Mouse (Mus musculus): ENCODE data around the gene Gstm5. TPM values are rescaled to one million over a fixed set of nuclear protein-coding genes. Genes with fewer than 3 reads are reported as not detected.

The Gstm5 gene
- polyA plus RNA-seq, 1 experiment from 2014 or later = 174 TPM

GRCm38 (mm10) chr3:107935888-107936287 is 40.3 kb downstream of the Gstm5 start:
- no peak overlapping the region for H3K27ac ChIP-seq (replicated peaks)
- H3K9me3 ChIP-seq (replicated peaks) = no peaks in the 10 kb centered on the region
- H3K4me1 ChIP-seq (replicated peaks) = peaks cover 14% of the 10 kb centered on the region
- H3K9ac ChIP-seq = no peak overlapping the region
- H3K4me3 ChIP-seq (replicated peaks) = no peak overlapping the region
- no peaks in the 10 kb centered on the region for H3K36me3 ChIP-seq (replicated peaks)
- H3K27me3 ChIP-seq = no peaks in the 10 kb centered on the region
- 16% methylated on average over 3 of the region's 3 CpGs for WGBS (ENCODE audit: insufficient replicate concordance)
- H3K4me2 ChIP-seq = no peak overlapping the region
- no peak for ATAC-seq (ENCODE audit: insufficient read depth)

DNA sequence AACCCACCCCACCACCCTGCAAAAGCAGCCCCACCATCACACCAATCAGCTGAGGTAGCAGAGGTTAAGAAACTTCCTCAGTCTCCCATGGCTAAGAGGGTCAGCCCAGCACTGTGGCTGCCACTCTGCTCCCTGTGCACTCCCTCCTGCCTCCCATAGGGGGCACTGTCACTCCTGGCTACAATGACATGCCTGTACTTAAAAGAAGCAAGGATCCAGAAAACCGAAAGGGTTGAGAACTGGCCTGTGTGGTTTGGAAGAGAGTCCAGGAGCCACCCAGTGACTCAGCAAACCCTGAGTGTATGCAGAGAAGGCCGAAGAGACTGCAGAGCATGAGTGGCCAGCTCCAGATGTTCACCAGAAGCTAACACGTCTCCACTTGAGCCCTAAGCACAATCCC is 43.8 kb downstream of the Gstm5 start:
- 13% methylated on average over 3 of the region's 3 CpGs for WGBS (ENCODE audit: insufficient replicate concordance)
- no peak overlapping the region for H3K4me2 ChIP-seq
- no peak overlapping the region for H3K27ac ChIP-seq (replicated peaks)
- H3K27me3 ChIP-seq = no peaks in the 10 kb centered on the region
- H3K4me3 ChIP-seq (replicated peaks) = no peak overlapping the region
- H3K4me1 ChIP-seq (replicated peaks) = peaks cover 5% of the 10 kb centered on the region; the same call in 1 of the 2 replicates
- no peak for ATAC-seq (ENCODE audit: insufficient read depth)
- H3K9me3 ChIP-seq (replicated peaks) = no peaks in the 10 kb centered on the region
- no peaks in the 10 kb centered on the region for H3K36me3 ChIP-seq (replicated peaks)
- H3K9ac ChIP-seq = no peak overlapping the region

GRCm38 (mm10) chr3:107939830-107940229 is 44.2 kb downstream of the Gstm5 start:
- Histone ChIP-seq H3K4me1 (replicated peaks) (peaks cover 5% of the 10 kb centered on the region; the same call in 1 of the 2 replicates), H3K36me3 (replicated peaks) (no peaks in the 10 kb centered on the region), H3K9me3 (replicated peaks) (no peaks in the 10 kb centered on the region), H3K4me3 (replicated peaks) (no peak overlapping the region), H3K9ac (no peak overlapping the region), H3K27ac (replicated peaks) (no peak overlapping the region), H3K27me3 (no peaks in the 10 kb centered on the region), H3K4me2 (no peak overlapping the region)
- WGBS (ENCODE audit: insufficient replicate concordance) = 48% methylated on average over 4 of the region's 4 CpGs
- no peak for ATAC-seq (ENCODE audit: insufficient read depth)

GRCm38 (mm10) chr3:107940524-107940923 is 44.9 kb downstream of the Gstm5 start:
- H3K4me3 ChIP-seq (replicated peaks) = no peak overlapping the region
- H3K9ac ChIP-seq = no peak overlapping the region
- no peaks in the 10 kb centered on the region for H3K27me3 ChIP-seq
- WGBS (ENCODE audit: insufficient replicate concordance) = 63% methylated on average over 7 of the region's 7 CpGs
- H3K27ac ChIP-seq (replicated peaks) = no peak overlapping the region
- H3K36me3 ChIP-seq (replicated peaks) = no peaks in the 10 kb centered on the region
- peaks cover 5% of the 10 kb centered on the region; the same call in 1 of the 2 replicates for H3K4me1 ChIP-seq (replicated peaks)
- H3K9me3 ChIP-seq (replicated peaks) = no peaks in the 10 kb centered on the region
- no peak overlapping the region for H3K4me2 ChIP-seq
- ATAC-seq (ENCODE audit: insufficient read depth) = no peak

GRCm38 (mm10) chr3:107941261-107941660 is 45.6 kb downstream of the Gstm5 start:
- H3K36me3 ChIP-seq (replicated peaks) = no peaks in the 10 kb centered on the region
- no peak overlapping the region for H3K9ac ChIP-seq
- no peaks in the 10 kb centered on the region for H3K27me3 ChIP-seq
- no peak overlapping the region for H3K27ac ChIP-seq (replicated peaks)
- no peaks in the 10 kb centered on the region for H3K9me3 ChIP-seq (replicated peaks)
- no peak overlapping the region for H3K4me2 ChIP-seq
- WGBS (ENCODE audit: insufficient replicate concordance) = 62% methylated on average over 4 of the region's 4 CpGs
- ATAC-seq (ENCODE audit: insufficient read depth) = no peak
- peaks cover 5% of the 10 kb centered on the region; the same call in 1 of the 2 replicates for H3K4me1 ChIP-seq (replicated peaks)
- H3K4me3 ChIP-seq (replicated peaks) = no peak overlapping the region

DNA sequence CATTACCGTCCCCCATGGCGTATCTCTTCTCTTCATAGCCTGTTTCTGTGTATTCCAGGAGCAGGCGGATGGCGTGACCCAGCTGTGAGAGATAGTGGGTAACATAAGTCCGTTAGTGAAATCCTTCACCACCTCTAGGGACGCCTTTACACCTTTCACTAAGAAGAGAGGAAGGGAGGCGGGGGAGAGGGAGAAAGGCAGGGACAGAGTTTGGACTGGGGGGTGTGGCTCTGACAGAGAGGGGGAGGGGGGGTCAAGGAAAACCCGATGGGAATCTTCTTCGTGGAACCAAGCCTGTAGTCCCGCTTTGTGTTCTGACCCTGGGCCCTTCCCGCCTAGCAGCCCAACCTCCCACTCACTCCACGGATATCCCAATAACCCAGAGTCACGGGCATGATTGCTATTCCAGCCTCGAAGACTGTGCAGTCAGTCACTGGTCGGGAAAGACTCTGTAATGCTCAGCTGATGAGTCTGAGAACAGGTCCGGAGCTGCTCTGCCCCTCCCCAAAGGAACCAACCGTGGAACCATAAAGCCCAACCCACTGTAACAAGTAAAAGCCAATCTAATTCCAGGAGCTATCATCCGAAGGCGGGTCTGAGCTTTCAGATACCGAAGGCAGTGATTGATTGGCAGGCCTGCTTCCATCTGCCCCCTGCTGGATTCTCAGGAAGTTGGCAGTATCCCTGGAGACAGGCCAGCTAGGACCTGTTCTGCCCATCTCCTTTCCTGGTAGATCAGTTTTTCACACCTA is 47.8 kb downstream of the Gstm5 start, which contains the start of gene Gstm6:
Gene Gstm6 (minus strand): TSS at position 511 of the 752 bp plus-strand sequence.
- H3K4me1 ChIP-seq (replicated peaks) = peaks cover 5% of the 10 kb centered on the region; the same call in 1 of the 2 replicates
- no peaks in the 10 kb centered on the region for H3K9me3 ChIP-seq (replicated peaks)
- no peak within 1 kb of the TSS for H3K9ac ChIP-seq
- H3K4me2 ChIP-seq = peak within 1 kb of the TSS; percentile 44
- peak; percentile 51; the same call in 1 of the 2 replicates for ATAC-seq (ENCODE audit: insufficient read depth)
- H3K27me3 ChIP-seq = no peaks in the 10 kb centered on the region
- peak within 1 kb of the TSS; percentile 29; the same call in 1 of the 2 replicates for H3K4me3 ChIP-seq (replicated peaks)
- no peak within 1 kb of the TSS for H3K27ac ChIP-seq (replicated peaks)
- no peaks in the 10 kb centered on the region for H3K36me3 ChIP-seq (replicated peaks)
- WGBS (ENCODE audit: insufficient replicate concordance) = 26% methylated on average over 20 of the region's 20 CpGs

- no peaks in the 10 kb centered on the region for H3K27me3 ChIP-seq
- no peak overlapping the region for H3K27ac ChIP-seq (replicated peaks)
- H3K4me1 ChIP-seq (replicated peaks) = no peaks in the 10 kb centered on the region
- ATAC-seq (ENCODE audit: insufficient read depth) = no peak
- H3K4me2 ChIP-seq = no peak overlapping the region
- H3K9me3 ChIP-seq (replicated peaks) = no peaks in the 10 kb centered on the region
- H3K9ac ChIP-seq = no peak overlapping the region
- WGBS (ENCODE audit: insufficient replicate concordance) = 47% methylated on average over 4 of the region's 4 CpGs
- H3K4me3 ChIP-seq (replicated peaks) = no peak overlapping the region
- H3K36me3 ChIP-seq (replicated peaks) = no peaks in the 10 kb centered on the region
Observed at GRCm38 (mm10) chr3:107945729-107946128, 50.1 kb downstream of the Gstm5 start.

Other genes starting within 250 kb of the Gstm5 start
- 26.4 and 26.9 TPM in 2 replicates for gene Ahcyl1, start 199.3 kb upstream of the Gstm5 start, polyA plus RNA-seq (2015; fragmentation: Nextera tagmentation; extraction: Ambion mirVana)
- gene Csf1, start 135.4 kb upstream of the Gstm5 start, polyA plus RNA-seq (2015; fragmentation: Nextera tagmentation; extraction: Ambion mirVana) = 6.3 and 6.7 TPM in 2 replicates
- gene Eps8l3, start 18.6 kb upstream of the Gstm5 start, polyA plus RNA-seq (2015; fragmentation: Nextera tagmentation; extraction: Ambion mirVana) = 0.20 TPM in 1 of 2 replicates, not detected in the other
- gene Gstm7, start 36.0 kb downstream of the Gstm5 start, polyA plus RNA-seq (2015; fragmentation: Nextera tagmentation; extraction: Ambion mirVana) = 28.8 and 38.6 TPM in 2 replicates
- 17.2 TPM in 2 replicates for gene Gstm6, start 47.9 kb downstream of the Gstm5 start, polyA plus RNA-seq (2015; fragmentation: Nextera tagmentation; extraction: Ambion mirVana)
- gene Gstm3, start 73.5 kb downstream of the Gstm5 start, polyA plus RNA-seq (2015; fragmentation: Nextera tagmentation; extraction: Ambion mirVana) = 14.9 and 15.4 TPM in 2 replicates
- gene Gstm2, start 90.6 kb downstream of the Gstm5 start, polyA plus RNA-seq (2015; fragmentation: Nextera tagmentation; extraction: Ambion mirVana) = 6.3 and 7.1 TPM in 2 replicates
- 415 and 453 TPM in 2 replicates for gene Gstm1, start 122.2 kb downstream of the Gstm5 start, polyA plus RNA-seq (2015; fragmentation: Nextera tagmentation; extraction: Ambion mirVana)
- gene Gstm4, start 149.1 kb downstream of the Gstm5 start, polyA plus RNA-seq (2015; fragmentation: Nextera tagmentation; extraction: Ambion mirVana) = 18.5 and 19.1 TPM in 2 replicates
- 63.7 and 76.6 TPM in 2 replicates for gene Ampd2, start 190.8 kb downstream of the Gstm5 start, polyA plus RNA-seq (2015; fragmentation: Nextera tagmentation; extraction: Ambion mirVana)
- gene Gnat2, start 197.0 kb downstream of the Gstm5 start, polyA plus RNA-seq (2015; fragmentation: Nextera tagmentation; extraction: Ambion mirVana) = 2.7 and 3.8 TPM in 2 replicates

Data from liver, embryonic 15.5 days (tissue).